Mouse (Mus musculus) v-Abl transformed pro-B cells (cell line): ENCODE measurements at regions not wholly inside any gene's neighbourhood (a gene's known extent, or its start where the extent isn't known, plus 50 kb on each side); places are given as distances from the start of the nearest gene placed in this dataset.

ENCODE experiments used
- in situ Hi-C, 2 experiments: fragments of 400-800 bp; cut with MboI; formaldehyde crosslinking; loops; one replicate each; pipeline ENCODE4 v1.15.1; 2025; ENCODE audit not compliant: unreplicated experiment in 2 of 2

GRCm38 (mm10) chr7:83020584-83020983, 153.5 kb downstream of the Mex3b start:
- in situ Hi-C loops, result no loop called here

GRCm38 (mm10) chr7:83023990-83024389, 156.9 kb downstream of the Mex3b start:
- in situ Hi-C loops, result no loop called here

GRCm38 (mm10) chr7:83031101-83031500, 164.0 kb downstream of the Mex3b start:
- in situ Hi-C loops, result no loop called here

DNA sequence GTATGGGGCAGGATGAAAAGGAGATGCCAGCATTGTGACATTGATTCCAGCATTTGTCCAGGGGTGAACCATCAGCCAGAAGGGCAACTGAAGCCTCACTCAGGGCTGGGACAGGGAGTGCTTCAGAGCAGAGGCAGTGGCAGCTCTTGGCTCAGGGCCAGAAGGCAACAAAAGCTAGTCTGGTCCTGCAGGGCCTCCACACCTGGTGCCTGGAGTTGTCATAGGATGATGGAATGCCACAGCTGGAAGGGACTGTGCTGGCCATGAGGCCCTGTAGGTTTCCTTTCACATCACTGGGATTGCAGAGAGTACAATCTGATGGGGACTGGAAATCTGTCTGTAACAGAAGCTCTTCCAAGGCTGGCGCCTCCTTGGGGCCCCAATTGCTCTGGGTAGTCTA, 164.9 kb downstream of the Mex3b start:
- in situ Hi-C loops, result no loop called here

DNA sequence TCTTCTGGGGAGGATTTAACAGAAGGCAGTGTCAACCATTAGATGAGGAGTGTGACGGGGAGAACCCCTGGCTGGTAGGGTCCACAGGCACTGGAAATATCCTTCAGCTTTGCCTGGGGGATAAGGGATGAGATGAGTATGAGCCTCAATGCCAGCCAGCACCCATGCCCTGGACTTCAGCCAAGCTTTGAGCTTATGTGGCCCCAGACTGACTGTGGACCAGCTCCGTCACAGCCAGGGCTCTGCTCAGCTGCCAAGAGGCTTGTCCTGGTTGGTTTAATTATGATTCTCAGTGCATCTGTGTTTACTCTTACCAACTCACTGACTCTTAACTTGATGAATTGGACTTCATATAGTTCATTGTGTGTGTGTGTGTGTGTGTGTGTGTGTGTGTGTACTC, 165.8 kb downstream of the Mex3b start:
- in situ Hi-C loops, result no loop called here

- in situ Hi-C loops, result no loop called here
Measured at GRCm38 (mm10) chr7:83035190-83035589, 168.1 kb downstream of the Mex3b start.

- in situ Hi-C loops, result no loop called here
Measured at GRCm38 (mm10) chr7:83036397-83036796, 169.3 kb downstream of the Mex3b start.

DNA sequence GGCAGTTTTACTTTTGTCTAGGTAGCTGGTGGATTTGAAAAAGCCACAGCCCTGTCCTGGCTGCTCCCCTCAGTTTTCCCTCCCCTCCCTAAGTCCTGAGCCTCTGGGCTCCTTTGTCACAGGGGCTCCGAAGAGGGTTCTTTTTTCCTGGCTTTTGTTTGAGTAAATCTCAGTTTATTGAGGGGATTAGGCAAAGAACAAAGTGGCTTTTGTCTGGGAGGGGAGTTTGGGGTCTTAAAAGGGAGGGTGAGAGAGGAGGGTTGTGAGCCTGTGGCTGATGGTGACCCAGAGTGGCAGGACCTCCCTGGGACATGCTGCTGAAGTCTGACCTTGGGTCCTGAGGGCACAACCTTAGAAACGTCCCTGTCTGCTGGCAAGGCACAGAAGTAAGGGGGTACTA, 170.0 kb downstream of the Mex3b start:
- in situ Hi-C loops, result no loop called here

- in situ Hi-C loops, result no loop called here
Measured at GRCm38 (mm10) chr7:83037714-83038113, 170.6 kb downstream of the Mex3b start.

- in situ Hi-C loops, result no loop called here
Measured at GRCm38 (mm10) chr7:83043746-83044145, 176.6 kb downstream of the Mex3b start.

DNA sequence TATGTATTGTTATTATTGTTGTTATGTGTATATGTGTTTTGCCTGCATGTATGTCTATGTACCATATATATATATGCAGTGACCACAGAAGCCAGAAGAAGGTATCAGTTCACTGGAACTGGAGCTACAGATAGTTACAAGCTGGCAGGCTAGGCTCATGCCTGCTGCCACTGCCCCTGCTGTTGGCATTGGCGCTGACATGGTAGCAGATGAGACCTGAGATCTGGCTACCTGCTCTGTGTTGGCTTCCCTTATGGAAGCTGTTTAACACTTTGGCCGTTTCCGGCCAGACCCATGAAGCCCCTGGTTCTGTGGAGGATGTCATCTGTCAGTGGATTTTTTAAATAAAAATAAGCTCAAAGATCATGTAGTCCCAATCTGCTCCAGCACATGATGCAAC, 178.1 kb downstream of the Mex3b start:
- in situ Hi-C loops, result no loop called here

GRCm38 (mm10) chr7:83050011-83050410, 182.9 kb downstream of the Mex3b start:
- in situ Hi-C loops, result no loop called here

DNA sequence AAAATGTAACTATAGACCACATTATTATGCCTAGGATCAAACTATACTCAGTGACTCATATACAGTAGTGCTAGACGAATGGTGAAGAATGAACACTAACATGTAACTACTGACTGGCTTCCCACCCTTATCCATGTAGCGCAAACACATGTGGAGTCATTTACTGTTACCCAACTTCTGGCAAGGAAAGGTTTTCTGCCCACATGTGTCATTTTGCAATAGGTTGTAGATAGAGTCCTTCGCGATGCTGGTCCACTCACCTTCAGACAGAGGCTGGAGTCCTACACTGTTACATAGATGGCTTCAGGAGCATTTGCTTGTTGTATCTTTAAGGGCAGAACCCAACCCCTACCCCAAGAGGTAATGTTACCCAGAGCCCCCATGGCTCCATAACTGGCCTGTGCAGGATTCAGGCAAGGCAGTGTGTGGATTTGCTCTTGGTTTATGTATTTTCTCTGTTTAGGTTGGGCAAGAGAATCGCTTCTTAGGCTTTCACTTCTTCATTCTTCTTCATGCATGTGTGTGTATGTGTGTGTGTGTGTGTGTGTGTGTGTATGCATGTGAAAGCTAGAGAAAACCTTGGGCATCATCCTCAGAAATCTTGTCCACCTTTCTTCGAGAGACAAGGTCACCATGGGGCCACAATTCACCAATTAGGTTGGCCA, 183.8 kb downstream of the Mex3b start:
- in situ Hi-C loops, result no loop called here

GRCm38 (mm10) chr7:83056101-83056935, 189.2 kb downstream of the Mex3b start:
- in situ Hi-C loops, result no loop called here

GRCm38 (mm10) chr7:83060318-83060717, 193.2 kb downstream of the Mex3b start:
- in situ Hi-C loops, result no loop called here

DNA sequence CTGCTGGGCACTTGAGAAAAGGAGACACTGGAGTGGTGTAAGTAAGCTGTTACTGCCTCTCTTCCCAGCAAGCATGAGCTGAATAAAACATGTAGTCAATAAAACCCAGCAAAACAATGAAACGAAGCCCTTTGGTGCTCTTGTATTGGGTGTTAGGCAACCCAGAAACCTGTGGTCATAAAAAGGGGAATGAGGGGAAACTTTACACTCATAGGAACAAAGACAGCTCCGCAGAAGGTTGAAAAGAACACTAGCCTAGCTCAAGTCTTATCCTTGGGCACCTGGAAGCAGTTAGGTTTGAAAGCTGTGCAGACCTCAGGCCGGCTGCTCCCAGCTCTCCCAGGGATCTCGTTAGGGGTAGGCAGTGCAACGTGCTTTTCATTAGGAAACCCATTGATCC, 193.6 kb downstream of the Mex3b start:
- in situ Hi-C loops, result no loop called here

DNA sequence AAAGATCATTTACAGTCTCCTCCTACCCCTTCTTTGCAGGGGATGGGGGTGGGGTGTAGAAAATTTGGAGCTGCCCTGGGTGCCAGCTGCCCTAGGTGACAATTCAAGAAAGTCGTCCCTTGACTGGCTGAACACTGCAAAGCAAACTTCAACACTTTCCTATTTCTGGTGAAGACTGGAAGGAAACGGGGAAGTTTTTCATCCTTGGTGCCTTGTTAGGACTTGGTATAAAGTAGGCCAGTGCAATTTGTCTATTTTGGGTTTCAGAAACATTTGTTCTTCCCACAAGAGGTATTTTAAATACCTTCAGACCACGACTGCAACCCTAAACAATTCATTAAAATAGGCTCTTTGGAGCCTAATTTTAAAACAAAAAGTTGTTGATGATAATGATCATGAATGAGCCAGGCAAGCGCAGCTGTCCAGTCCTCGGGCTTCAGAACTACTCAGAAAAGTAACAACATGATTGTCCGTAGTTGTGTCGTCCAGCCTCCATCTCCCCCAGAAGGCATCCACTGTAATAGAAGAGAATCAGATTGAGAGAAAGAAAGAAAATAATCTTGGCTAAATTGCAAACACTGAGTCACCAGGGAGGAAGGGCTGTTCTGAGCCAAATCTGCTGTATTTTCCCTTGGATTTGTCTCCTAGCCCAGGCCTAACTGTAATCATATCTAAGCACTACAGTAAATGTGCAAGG, 194.2 kb downstream of the Mex3b start:
- in situ Hi-C loops, result no loop called here

DNA sequence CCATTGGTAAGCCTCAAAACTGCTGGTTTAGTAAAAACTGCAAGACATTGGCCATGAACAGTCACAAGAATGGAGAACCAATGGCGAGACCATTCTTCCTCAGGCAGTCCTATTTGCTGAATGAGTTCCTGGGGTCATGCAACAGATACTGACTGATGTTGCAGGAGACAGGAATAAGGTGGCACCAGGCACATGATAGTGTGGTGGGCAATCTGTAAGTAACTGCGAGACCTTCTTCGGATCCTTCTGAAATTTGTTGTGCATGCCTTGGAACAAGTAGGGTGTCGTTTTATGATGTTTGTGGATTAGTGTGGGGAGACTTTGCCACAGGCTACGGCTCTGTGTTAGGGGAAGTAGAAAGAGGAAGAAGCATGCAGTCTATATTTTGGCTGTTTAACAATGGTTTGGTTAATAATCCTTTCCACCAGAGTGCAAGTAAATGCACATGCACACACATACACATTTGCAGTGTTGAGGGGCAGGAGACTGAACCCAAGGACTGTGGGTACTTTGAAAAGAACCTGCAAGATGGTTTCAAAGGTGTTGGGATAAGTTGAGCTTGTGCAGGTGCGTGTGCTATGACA, 194.9 kb downstream of the Mex3b start:
- in situ Hi-C loops, result no loop called here

- in situ Hi-C loops, result no loop called here
Measured at GRCm38 (mm10) chr7:83063559-83063958, 196.4 kb downstream of the Mex3b start.

DNA sequence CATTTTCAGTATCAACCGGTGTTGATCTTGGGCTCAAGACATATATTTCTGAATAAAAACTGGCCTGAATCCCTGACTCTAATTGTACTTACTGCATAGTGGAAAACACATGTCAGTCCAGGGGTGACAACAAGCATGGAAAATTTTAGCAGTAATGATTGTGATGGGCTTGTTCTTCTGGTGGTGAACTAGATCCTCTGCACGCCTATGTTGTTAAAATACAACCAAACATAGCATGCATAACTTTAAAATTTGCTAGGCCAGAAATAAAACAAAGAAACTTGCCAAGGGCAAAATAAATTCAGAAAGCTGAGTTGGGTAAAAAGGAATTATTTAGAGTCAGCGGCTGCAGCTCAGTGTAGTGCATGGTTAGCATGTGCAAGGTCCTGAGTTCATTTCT, 198.2 kb downstream of the Mex3b start:
- in situ Hi-C loops, result no loop called here

GRCm38 (mm10) chr7:83074399-83074970, 207.4 kb downstream of the Mex3b start:
- in situ Hi-C loops, result no loop called here
